Mouse (Mus musculus) liver, adult 2 months (tissue): ENCODE results near the gene Cyp2u1. TPM values are rescaled to one million over a fixed set of nuclear protein-coding genes. Genes with fewer than 3 reads are reported as not detected.

Experiments used
- DNase-seq: peaks from one replicate; pipeline ENCODE4 v3.0.0-alpha.2; 2011; ENCODE audit warnings: low read depth, low spot score; ENCODE audit errors: extremely low read depth
- H3K27ac ChIP-seq: fragments of 200-500 bp; replicated peaks from 2 replicates; pipeline ENCODE4 v1.5.1; 2012; ENCODE audit warnings: low read depth, mild to moderate bottlenecking, control low read depth, inconsistent platforms, low read length; ENCODE audit not compliant: insufficient read depth
- H3K27me3 ChIP-seq: fragments of 200-500 bp; 2 replicates; pipeline ENCODE4 v1.6.1; 2012; ENCODE audit warnings: mild to moderate bottlenecking, moderate library complexity, low read length, inconsistent platforms; ENCODE audit not compliant: control insufficient read depth, insufficient read depth
- H3K36me3 ChIP-seq: fragments of 200-500 bp; 2 replicates; pipeline ENCODE4 v1.6.1; 2012; ENCODE audit warnings: low read length, inconsistent platforms; ENCODE audit not compliant: control insufficient read depth, insufficient read depth
- H3K4me1 ChIP-seq: fragments of 200-500 bp; 2 replicates; pipeline ENCODE4 v1.6.1; 2011; ENCODE audit warnings: low read length; ENCODE audit not compliant: control insufficient read depth, insufficient read depth
- H3K4me3 ChIP-seq: fragments of 200-500 bp; 2 replicates; pipeline ENCODE4 v1.5.1; 2011; ENCODE audit warnings: low read depth, mild to moderate bottlenecking, control low read depth, low read length, moderate library complexity; ENCODE audit not compliant: insufficient read depth
- H3K79me2 ChIP-seq: fragments of 200-500 bp; 2 replicates; pipeline ENCODE4 v1.6.1; 2012; ENCODE audit warnings: inconsistent platforms, mild to moderate bottlenecking, low read length, moderate library complexity; ENCODE audit not compliant: control insufficient read depth, insufficient read depth
- H3K9ac ChIP-seq: fragments of 200-500 bp; 2 replicates; pipeline ENCODE4 v1.6.1; 2012; ENCODE audit warnings: low read depth, mild to moderate bottlenecking, control low read depth, inconsistent platforms, low read length
- CTCF ChIP-seq: fragments of 200-500 bp; IDR thresholded peaks from 2 replicates; pipeline ENCODE4 v1.5.1; 2011; ENCODE audit warnings: low read depth, low read length, control low read depth
- POLR2A ChIP-seq: fragments of 200-500 bp; IDR thresholded peaks from 2 replicates; pipeline ENCODE4 v1.6.1; 2011; ENCODE audit warnings: low read length, control low read depth; ENCODE audit not compliant: insufficient read depth; ENCODE audit errors: extremely low read depth
- WGBS: fragments of 180-500 bp; shearing (Covaris S2); methylation state at CpG from one replicate; pipeline ENCODE4 v1.1.7; 2018; 5-methylcytosine and 5-hydroxymethylcytosine counted together
- polyA plus RNA-seq: library from polyadenylated mRNA; depleted of rRNA; stranded (reverse); fragments of >200 nt; gene quantifications from 2 replicates; pipeline ENCODE4 v1.2.3, GENCODE M21; 2012
- total RNA-seq: library from RNA; depleted of rRNA; stranded (reverse); fragments of >200 nt; gene quantifications from 2 replicates; pipeline ENCODE4 v1.2.3, GENCODE M21; 2014

Cyp2u1 gene
- total and polyA plus RNA-seq, 2 experiments = 6.0 to 21.0 TPM

DNA sequence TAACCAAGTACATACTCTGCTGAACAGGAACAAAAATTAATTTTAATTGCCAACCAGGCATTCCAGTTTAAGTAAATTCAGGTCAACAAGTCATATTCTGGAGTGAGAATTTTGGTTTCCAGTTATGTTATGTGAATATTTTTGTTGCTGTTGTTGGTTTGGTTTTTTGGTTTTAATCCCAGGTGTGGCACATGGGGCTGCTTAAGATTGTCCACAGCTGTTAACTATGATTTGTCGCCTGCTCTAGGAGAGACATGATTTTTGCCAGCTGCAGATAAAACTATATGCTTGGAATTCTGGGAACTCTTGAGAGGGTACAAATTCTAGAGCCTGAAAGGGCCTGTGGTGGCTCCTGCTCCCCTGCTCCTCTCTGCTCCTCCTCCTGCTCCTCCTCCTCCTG lies 14.1 kb upstream of the Cyp2u1 start:
- H3K4me3 ChIP-seq = no peak overlapping the region
- H3K4me1 ChIP-seq = peaks cover 3% of the 10 kb centered on the region; the same call in 1 of the 2 replicates
- TF ChIP-seq POLR2A (no peak), CTCF (no peak)
- no peaks in the 10 kb centered on the region for H3K27me3 ChIP-seq
- no peak for DNase-seq
- no peaks in the 10 kb centered on the region; the same call in 1 of the 2 replicates for H3K36me3 ChIP-seq
- H3K27ac ChIP-seq = no peak overlapping the region
- no peak overlapping the region for H3K9ac ChIP-seq
- WGBS = 95% methylated on average over 1 of the region's 1 CpGs
- H3K79me2 ChIP-seq = no peaks in the 10 kb centered on the region

DNA sequence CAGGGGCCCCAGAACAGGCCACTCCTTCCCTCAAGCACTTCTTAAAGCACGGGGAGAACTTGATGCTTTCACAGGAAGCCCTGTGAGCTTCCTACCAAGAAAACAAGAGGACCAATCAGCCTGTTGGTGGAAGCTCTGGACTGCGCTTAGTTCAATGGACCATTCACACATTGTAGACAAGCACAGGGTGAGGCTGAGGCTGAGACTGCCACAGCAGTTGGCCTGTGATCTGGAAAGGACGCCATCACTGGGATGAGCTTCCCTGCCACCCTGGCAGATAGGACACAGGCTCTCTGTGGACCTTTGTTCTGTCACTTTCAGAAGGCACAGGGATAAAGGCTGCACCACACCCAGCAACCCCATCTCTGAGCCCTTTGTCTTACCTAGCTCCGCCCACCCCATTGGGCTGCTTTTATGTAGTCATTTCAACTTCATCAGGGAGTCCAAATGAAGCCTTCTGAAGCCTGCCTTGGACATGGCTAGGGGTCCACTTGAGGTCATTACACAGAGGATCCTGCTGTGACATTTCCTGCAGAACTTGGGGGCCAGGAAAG lies 13.0 kb upstream of the Cyp2u1 start:
- peaks cover 8% of the 10 kb centered on the region; the same call in 1 of the 2 replicates for H3K4me1 ChIP-seq

DNA sequence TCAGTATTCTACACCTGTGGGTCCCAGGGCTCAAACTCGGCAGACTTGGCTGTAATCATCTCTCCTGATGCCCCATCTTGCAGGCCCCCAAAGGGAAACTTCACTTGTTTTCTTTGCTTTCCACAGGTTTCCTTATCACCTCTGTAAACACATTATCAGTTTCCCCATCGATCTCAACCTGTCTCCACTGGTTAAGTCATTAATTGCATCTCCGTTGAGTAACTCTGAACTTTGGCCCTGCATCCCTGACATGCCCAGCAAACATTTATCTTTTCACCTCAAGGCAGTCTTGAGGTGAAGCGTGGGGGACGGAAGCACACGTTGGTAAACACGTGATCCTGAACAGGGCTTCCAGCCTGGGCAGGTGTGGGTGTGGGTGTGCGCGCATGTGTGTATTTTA lies 9.3 kb upstream of the Cyp2u1 start:
- WGBS = 16% methylated on average over 9 of the region's 9 CpGs
- TF ChIP-seq POLR2A (no peak), CTCF (no peak)
- DNase-seq = peak; percentile 99

More for the DNA sequence above, 13.0 kb upstream of the Cyp2u1 start:
- H3K79me2 ChIP-seq = no peaks in the 10 kb centered on the region
- H3K36me3 ChIP-seq = no peaks in the 10 kb centered on the region
- no peak overlapping the region for H3K4me3 ChIP-seq
- H3K9ac ChIP-seq = no peak overlapping the region
- H3K27ac ChIP-seq = no peak overlapping the region
- no peaks in the 10 kb centered on the region for H3K27me3 ChIP-seq
- no peak for DNase-seq
- TF ChIP-seq CTCF = no peak
- TF ChIP-seq POLR2A = no peak
- 81% methylated on average over 4 of the region's 4 CpGs for WGBS

DNA sequence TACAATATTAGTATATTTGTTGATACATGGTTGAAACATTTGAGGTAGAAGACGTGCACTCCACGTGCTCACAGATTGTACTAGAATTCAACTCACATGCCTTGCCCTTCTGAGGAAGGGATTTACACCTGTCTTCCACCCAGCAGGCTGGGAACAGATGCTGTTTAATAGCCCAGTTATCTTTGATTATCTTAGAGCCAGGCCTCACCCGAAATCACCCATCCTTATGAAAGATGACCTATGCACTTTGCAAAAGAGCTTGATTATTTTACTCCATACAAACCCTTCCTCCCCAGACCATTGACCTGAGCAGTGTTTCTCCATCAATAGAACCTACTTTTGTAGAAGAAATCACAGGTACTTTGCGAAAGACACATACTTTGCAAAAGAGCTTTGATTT lies 7.5 kb upstream of the Cyp2u1 start:
- 45% methylated on average over 4 of the region's 4 CpGs for WGBS

More for the DNA sequence above, 9.3 kb upstream of the Cyp2u1 start:
- H3K36me3 ChIP-seq = no peaks in the 10 kb centered on the region
- H3K79me2 ChIP-seq = no peaks in the 10 kb centered on the region
- H3K27me3 ChIP-seq = no peaks in the 10 kb centered on the region
- no peak overlapping the region for H3K9ac ChIP-seq
- H3K4me3 ChIP-seq = no peak overlapping the region
- H3K27ac ChIP-seq = peak overlapping the region; percentile 64
- peaks cover 17% of the 10 kb centered on the region for H3K4me1 ChIP-seq

GRCm38 (mm10) chr3:131307811-131308210 lies 4.8 kb upstream of the Cyp2u1 start:
- H3K36me3 ChIP-seq = no peaks in the 10 kb centered on the region
- H3K4me3 ChIP-seq = no peak overlapping the region
- H3K9ac ChIP-seq = no peak overlapping the region
- no peaks in the 10 kb centered on the region for H3K79me2 ChIP-seq
- DNase-seq = peak; percentile 91
- TF ChIP-seq CTCF = no peak
- no peak for TF ChIP-seq POLR2A
- no peaks in the 10 kb centered on the region for H3K27me3 ChIP-seq
- H3K4me1 ChIP-seq = peaks cover 21% of the 10 kb centered on the region
- 21% methylated on average over 3 of the region's 3 CpGs for WGBS
- H3K27ac ChIP-seq = peak overlapping the region; percentile 90

More for the DNA sequence above, 7.5 kb upstream of the Cyp2u1 start:
- DNase-seq = peak; percentile 95
- Histone ChIP-seq H3K79me2 (no peaks in the 10 kb centered on the region), H3K27me3 (no peaks in the 10 kb centered on the region), H3K27ac (0 out of 2 replicates have a peak overlapping the region, but pooled peaks have one; percentile 28), H3K9ac (no peak overlapping the region), H3K4me3 (no peak overlapping the region), H3K36me3 (no peaks in the 10 kb centered on the region), H3K4me1 (peaks cover 23% of the 10 kb centered on the region)
- TF ChIP-seq CTCF (no peak), POLR2A (no peak)

DNA sequence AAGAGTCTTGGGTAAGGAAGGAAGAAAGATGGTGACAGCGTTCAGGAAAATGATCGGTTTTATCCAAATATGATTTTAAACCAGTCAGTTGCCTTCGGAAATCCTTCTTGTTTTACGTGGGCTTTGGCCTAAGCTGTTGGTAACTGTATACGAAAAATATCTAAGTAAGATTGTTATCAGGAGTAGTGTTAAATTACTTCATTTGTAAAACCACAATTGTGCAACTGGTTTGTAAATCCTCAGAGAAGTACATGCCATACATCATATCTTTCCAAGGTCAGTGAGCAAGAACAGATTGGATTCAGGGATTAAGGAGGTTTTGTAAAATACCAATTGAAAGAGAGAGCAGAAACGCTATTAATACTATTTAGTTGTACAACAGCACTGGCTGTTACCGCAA lies 3.2 kb upstream of the Cyp2u1 start:
- Histone ChIP-seq H3K9ac (no peak overlapping the region), H3K27me3 (no peaks in the 10 kb centered on the region), H3K36me3 (no peaks in the 10 kb centered on the region), H3K4me1 (peaks cover 22% of the 10 kb centered on the region), H3K4me3 (no peak overlapping the region), H3K79me2 (peaks cover 6% of the 10 kb centered on the region; the same call in 1 of the 2 replicates), H3K27ac (no peak overlapping the region)
- no peak for DNase-seq
- no peak for TF ChIP-seq POLR2A
- TF ChIP-seq CTCF = no peak
- 92% methylated on average over 7 of the region's 7 CpGs for WGBS
